ENCODE assay signal across 12 mouse cellular contexts in the genomic region with DNA sequence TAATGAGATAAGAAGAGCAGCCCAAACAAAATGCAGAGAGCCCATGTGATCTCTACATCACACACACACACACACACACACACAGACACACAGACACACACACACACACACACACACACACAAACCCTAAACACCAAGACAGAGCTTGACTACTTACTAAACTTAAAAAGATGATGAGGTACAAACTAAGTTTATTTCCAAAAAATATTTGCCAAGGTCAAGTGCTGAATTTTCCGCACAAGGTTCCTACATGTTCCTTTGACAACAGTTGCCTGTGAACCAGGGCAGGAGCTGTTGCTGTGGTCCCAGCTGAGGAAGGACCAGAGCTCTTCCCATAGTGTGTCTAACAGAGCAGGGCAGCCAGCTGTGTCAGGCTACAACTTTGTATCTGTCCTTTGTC. TPM values are rescaled to one million over a fixed set of nuclear protein-coding genes. Genes with fewer than 3 reads are reported as not detected.
DNase-seq lines count a peak whose midpoint lies in the region; ATAC-seq lines count a peak whose summit lies in the region.
"Had no signal": no experiment of that assay in that cellular context is flagged by ENCODE, and none has a peak within 500 bp of the region (broad histone marks: within the 10 kb centered on the region; RNA-seq: fewer than 3 reads in every experiment).

No protein-coding gene starts in this region.

- no peak for ATAC-seq in heart, embryonic 13.5 days (ENCODE audit: extremely low read depth, insufficient number of reproducible peaks, low FRiP score, low TSS enrichment)
- ATAC-seq in heart, embryonic 15.5 days (replicated peaks; ENCODE audit: insufficient number of reproducible peaks, insufficient read depth, low FRiP score, low read depth) = no peak
- ATAC-seq: hindbrain, embryonic 16.5 days had no signal

- H3K4me1 ChIP-seq in heart, embryonic 13.5 days = no peaks in the 10 kb centered on the region
- H3K4me1 ChIP-seq in heart, embryonic 15.5 days (replicated peaks) = no peaks in the 10 kb centered on the region
- H3K4me1 ChIP-seq: embryonic facial prominence, embryonic 12.5 days had no signal

- H3K27ac ChIP-seq in heart, embryonic 13.5 days (replicated peaks) = peak overlapping the region; percentile 58; the same call in 1 of the 2 replicates
- peak overlapping the region; percentile 45; the same call in 1 of the 2 replicates for H3K27ac ChIP-seq in heart, embryonic 15.5 days
- H3K27ac ChIP-seq: embryonic facial prominence, embryonic 12.5 days; layer of hippocampus, adult 2 months had no signal

- no peaks in the 10 kb centered on the region for H3K27me3 ChIP-seq in heart, embryonic 13.5 days (replicated peaks)
- H3K27me3 ChIP-seq in heart, embryonic 15.5 days = no peaks in the 10 kb centered on the region
- H3K27me3 ChIP-seq: embryonic facial prominence, embryonic 12.5 days had no signal

- no peak overlapping the region; the same call in 1 of the 2 replicates for H3K9ac ChIP-seq in heart, embryonic 13.5 days
- H3K9ac ChIP-seq in heart, embryonic 15.5 days = no peak overlapping the region
- H3K9ac ChIP-seq: embryonic facial prominence, embryonic 12.5 days had no signal

- H3K36me3 ChIP-seq in heart, embryonic 13.5 days = no peaks in the 10 kb centered on the region
- H3K36me3 ChIP-seq in heart, embryonic 15.5 days = no peaks in the 10 kb centered on the region
- H3K36me3 ChIP-seq: embryonic facial prominence, embryonic 12.5 days had no signal

- WGBS in heart, embryonic 13.5 days = 47% methylated on average over 1 of the region's 1 CpGs
- WGBS in heart, embryonic 15.5 days = 72% methylated on average over 1 of the region's 1 CpGs

- peak overlapping the region; percentile 25 for H3K4me3 ChIP-seq in heart, embryonic 13.5 days
- H3K4me3 ChIP-seq in heart, embryonic 15.5 days = 0 out of 2 replicates have a peak overlapping the region, but pooled peaks have one; percentile 21
- H3K4me3 ChIP-seq: embryonic facial prominence, embryonic 12.5 days; layer of hippocampus, adult 2 months had no signal

- H3K9me3 ChIP-seq in heart, embryonic 13.5 days = no peaks in the 10 kb centered on the region
- H3K9me3 ChIP-seq in heart, embryonic 15.5 days (replicated peaks) = no peaks in the 10 kb centered on the region
- H3K9me3 ChIP-seq: embryonic facial prominence, embryonic 12.5 days had no signal

- peak overlapping the region; percentile 16 for H3K4me2 ChIP-seq in heart, embryonic 13.5 days
- H3K4me2 ChIP-seq in heart, embryonic 15.5 days = 0 out of 2 replicates have a peak overlapping the region, but pooled peaks have one; percentile 18
- H3K4me2 ChIP-seq: embryonic facial prominence, embryonic 12.5 days; midbrain, embryonic 11.5 days had no signal

- no peak for DNase-seq in heart, adult 11 months
- peak; percentile 27 for DNase-seq in thymus, postnatal 0 days (ENCODE audit: low spot score)
- no peak for DNase-seq in thymus, postnatal 10 days (ENCODE audit: low spot score in 2 of 2)
- no peak for DNase-seq in cerebellum, adult 11-12 months
- DNase-seq in right cerebral cortex, postnatal 10 days (ENCODE audit: low spot score in 2 of 2) = no peak
- DNase-seq: adrenal gland, postnatal 25 days had no signal

RNA-seq across cellular contexts. Expression of gene Gbp9, which starts 0.4 kb away (rescaled TPM):
- polyA plus RNA-seq in heart, embryonic 13.5 days (2015; fragmentation: Nextera tagmentation; extraction: Ambion mirVana) = 3.0 and 3.2 TPM in 2 replicates
- 20.9 and 31.5 TPM in 2 replicates for polyA plus RNA-seq in thymus, postnatal 0 days (2015; fragmentation: Nextera tagmentation; extraction: Ambion mirVana)
- polyA plus RNA-seq in heart, embryonic 15.5 days (2015; fragmentation: Nextera tagmentation; extraction: Ambion mirVana) = 3.7 and 5.7 TPM in 2 replicates

RNA-seq across cellular contexts. Expression of gene Gbp8, which starts 0.4 kb away (rescaled TPM):
- polyA plus RNA-seq in heart, embryonic 13.5 days (2015; fragmentation: Nextera tagmentation; extraction: Ambion mirVana) = 1.3 and 1.4 TPM in 2 replicates
- polyA plus RNA-seq in thymus, postnatal 0 days (2015; fragmentation: Nextera tagmentation; extraction: Ambion mirVana) = 61.9 and 67.2 TPM in 2 replicates
- polyA plus RNA-seq in heart, embryonic 15.5 days (2015; fragmentation: Nextera tagmentation; extraction: Ambion mirVana) = 1.2 and 5.3 TPM in 2 replicates

RNA-seq across cellular contexts. Expression of gene Gbp4, which starts 0.5 kb away (rescaled TPM):
- polyA plus RNA-seq in heart, embryonic 13.5 days (2015; fragmentation: Nextera tagmentation; extraction: Ambion mirVana) = 4.7 and 7.2 TPM in 2 replicates
- polyA plus RNA-seq in thymus, postnatal 0 days (2015; fragmentation: Nextera tagmentation; extraction: Ambion mirVana) = 59.6 and 66.2 TPM in 2 replicates
- 3.3 and 6.5 TPM in 2 replicates for polyA plus RNA-seq in heart, embryonic 15.5 days (2015; fragmentation: Nextera tagmentation; extraction: Ambion mirVana)
